Mouse (Mus musculus) bone marrow macrophage, adult 2 months (primary cell): ENCODE data around the gene Hck. TPM values are rescaled to one million over a fixed set of nuclear protein-coding genes. Genes with fewer than 3 reads are reported as not detected.
A peak's percentile ranks its signal among the peaks of the same experiment; 100 is the strongest.

Experiments used
- H3K27ac ChIP-seq: 2 replicates; pipeline ENCODE4 v1.5.1; 2012; ENCODE audit warnings: low read depth, low read length; ENCODE audit not compliant: insufficient read depth
- H3K4me1 ChIP-seq: 2 replicates; pipeline ENCODE4 v1.6.1; 2012; ENCODE audit warnings: low read length; ENCODE audit not compliant: control insufficient read depth, insufficient read depth
- H3K4me3 ChIP-seq: 2 replicates; pipeline ENCODE4 v1.5.1; 2012; ENCODE audit warnings: mild to moderate bottlenecking, low read length, moderate library complexity; ENCODE audit not compliant: insufficient read depth
- CTCF ChIP-seq: IDR thresholded peaks from 2 replicates; pipeline ENCODE4 v1.5.1; 2012; ENCODE audit warnings: low read depth, mild to moderate bottlenecking, low read length, moderate library complexity
- POLR2A ChIP-seq: IDR thresholded peaks from 2 replicates; pipeline ENCODE4 v1.6.1; 2012; ENCODE audit warnings: mild to moderate bottlenecking, low read depth, low read length, borderline replicate concordance
- polyA plus RNA-seq: library from polyadenylated mRNA; stranded (reverse); fragments of >200 nt; gene quantifications from 2 replicates; pipeline ENCODE4 v1.2.4, GENCODE M21; 2012; ENCODE audit not compliant: missing spikeins, insufficient read depth, insufficient read length

Hck gene
- polyA plus RNA-seq, 1 experiment: 146 TPM

GRCm38 (mm10) chr2:153147236-153147635 is 39.0 kb downstream of the Hck start:
- Histone ChIP-seq H3K4me3 (peak overlapping the region; percentile 1; the same call in 1 of the 2 replicates), H3K27ac (peak overlapping the region; percentile 92), H3K4me1 (peaks cover 31% of the 10 kb centered on the region)
- TF ChIP-seq POLR2A: no peak
- no peak for TF ChIP-seq CTCF

GRCm38 (mm10) chr2:153147715-153148114 is 39.4 kb downstream of the Hck start:
- Histone ChIP-seq H3K4me1 (peaks cover 31% of the 10 kb centered on the region), H3K27ac (peak overlapping the region; percentile 92), H3K4me3 (peak overlapping the region; percentile 1; the same call in 1 of the 2 replicates)
- TF ChIP-seq CTCF: 0 out of 2 replicates have a peak, but pooled peaks have one; percentile 34
- TF ChIP-seq POLR2A: no peak

- TF ChIP-seq POLR2A (no peak), CTCF (no peak)
- Histone ChIP-seq H3K4me1 (peaks cover 29% of the 10 kb centered on the region), H3K4me3 (no peak overlapping the region), H3K27ac (no peak overlapping the region)
Measured at GRCm38 (mm10) chr2:153149742-153150141, 41.5 kb downstream of the Hck start.

- no peak overlapping the region for H3K27ac ChIP-seq
- H3K4me3 ChIP-seq: no peak overlapping the region
- TF ChIP-seq POLR2A (no peak), CTCF (no peak)
- peaks cover 17% of the 10 kb centered on the region for H3K4me1 ChIP-seq
Measured at GRCm38 (mm10) chr2:153151026-153151425, 42.8 kb downstream of the Hck start.

GRCm38 (mm10) chr2:153151926-153152665 is 43.8 kb downstream of the Hck start:
- H3K4me1 ChIP-seq: peaks cover 9% of the 10 kb centered on the region
- no peak for TF ChIP-seq CTCF
- TF ChIP-seq POLR2A: no peak
- no peak overlapping the region for H3K4me3 ChIP-seq
- no peak overlapping the region for H3K27ac ChIP-seq

GRCm38 (mm10) chr2:153153033-153153450 is 44.8 kb downstream of the Hck start:
- no peak overlapping the region for H3K27ac ChIP-seq
- TF ChIP-seq CTCF: no peak
- no peak for TF ChIP-seq POLR2A
- H3K4me3 ChIP-seq: no peak overlapping the region
- peaks cover 4% of the 10 kb centered on the region for H3K4me1 ChIP-seq

GRCm38 (mm10) chr2:153157270-153157669 is 49.0 kb downstream of the Hck start:
- no peak overlapping the region for H3K27ac ChIP-seq
- no peak overlapping the region for H3K4me3 ChIP-seq
- H3K4me1 ChIP-seq: peaks cover 5% of the 10 kb centered on the region
- no peak for TF ChIP-seq POLR2A
- 0 out of 2 replicates have a peak, but pooled peaks have one; percentile 16 for TF ChIP-seq CTCF

GRCm38 (mm10) chr2:153160133-153160532 is 51.9 kb downstream of the Hck start:
- no peak overlapping the region for H3K4me3 ChIP-seq
- no peak overlapping the region for H3K27ac ChIP-seq
- peaks cover 20% of the 10 kb centered on the region for H3K4me1 ChIP-seq
- TF ChIP-seq POLR2A: no peak
- no peak for TF ChIP-seq CTCF

- Histone ChIP-seq H3K27ac (peak within 1 kb of the TSS; percentile 94), H3K4me3 (peak within 1 kb of the TSS; percentile 90), H3K4me1 (peaks cover 20% of the 10 kb centered on the region)
- TF ChIP-seq CTCF (no peak), POLR2A (0 out of 2 replicates have a peak, but pooled peaks have one; percentile 81)
Measured at GRCm38 (mm10) chr2:153160844-153161683, 52.8 kb downstream of the Hck start, which contains the start of gene Tm9sf4. Gene Tm9sf4 (plus strand): TSS chr2:153161303.
